Comparison of ENCODE assay signal across 8 mouse cellular contexts in the genomic region with DNA sequence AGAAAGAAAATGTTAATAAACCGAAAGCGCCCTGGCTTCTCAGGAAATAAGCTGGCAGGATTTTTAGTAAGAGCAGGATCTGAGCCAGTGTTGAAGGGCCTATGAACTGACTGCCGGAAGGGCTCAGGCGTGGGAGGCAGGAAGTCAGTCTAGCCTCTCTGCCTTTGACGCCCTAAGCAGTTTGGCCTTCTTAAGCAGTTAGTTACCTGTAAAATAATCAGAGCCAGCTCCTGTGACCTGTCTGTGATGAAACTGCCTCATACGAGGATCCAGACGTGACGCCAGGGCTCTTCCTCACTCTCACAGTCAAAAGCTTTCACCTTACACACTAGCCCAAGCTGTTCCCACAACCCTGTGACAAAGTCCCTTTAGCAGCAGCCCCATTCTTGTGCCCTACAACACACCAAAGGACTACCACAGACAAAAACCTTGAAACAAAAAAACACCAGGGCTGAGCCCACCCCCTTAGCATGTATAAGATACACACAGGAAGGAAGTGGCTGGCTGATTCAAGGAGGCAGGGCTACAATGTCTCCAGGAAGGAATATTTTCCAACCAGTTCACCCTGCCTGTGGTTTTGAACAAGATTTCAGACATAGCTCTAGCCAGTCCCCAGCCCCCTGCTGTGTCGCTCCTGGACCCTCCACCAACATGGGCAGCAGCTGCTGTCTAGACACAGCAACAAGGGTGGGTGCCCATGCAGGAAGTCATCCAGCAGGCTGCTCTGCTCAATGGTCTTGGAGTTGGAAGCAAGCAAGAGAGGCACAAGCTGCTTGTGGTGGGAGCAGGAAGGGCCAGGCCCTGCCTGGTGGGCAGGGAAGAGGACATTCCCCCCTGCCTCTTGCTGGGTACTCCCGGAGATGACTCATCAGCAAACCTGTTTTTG.
DNase-seq lines count a peak whose midpoint lies in the region; ATAC-seq lines count a peak whose summit lies in the region.

No protein-coding gene starts in this region.

- H3K27me3 ChIP-seq in neural tube, embryonic 13.5 days, result no peaks in the 10 kb centered on the region
- H3K27me3 ChIP-seq in forebrain, embryonic 12.5 days, result no peaks in the 10 kb centered on the region

- H3K4me2 ChIP-seq in neural tube, embryonic 13.5 days, result no peak overlapping the region
- no peak overlapping the region for H3K4me2 ChIP-seq in forebrain, embryonic 12.5 days

- no peak for ATAC-seq in neural tube, embryonic 13.5 days (ENCODE audit: low read depth)
- peak; percentile 66 for ATAC-seq in megakaryocyte progenitor cell, adult 5-6 weeks (replicated peaks; ENCODE audit: poor library complexity)
- no peak for ATAC-seq in monocyte, adult 5-6 weeks (replicated peaks; ENCODE audit: insufficient number of reproducible peaks, low FRiP score, low TSS enrichment, poor library complexity, severe bottlenecking)
- no peak for ATAC-seq in forebrain, embryonic 12.5 days (ENCODE audit: low FRiP score)

- no peak for DNase-seq in neural tube, embryonic 10.5 days (ENCODE audit: extremely low spot score, low spot score)
- DNase-seq in heart, adult 9 months (ENCODE audit: low spot score in 2 of 2), result peak; percentile 29
- peak; percentile 43 for DNase-seq in kidney, adult 9 months
- DNase-seq in embryo, embryonic 10.5 days (ENCODE audit: low spot score), result no peak

- H3K9ac ChIP-seq in neural tube, embryonic 13.5 days, result no peak overlapping the region
- no peak overlapping the region for H3K9ac ChIP-seq in forebrain, embryonic 12.5 days

- H3K27ac ChIP-seq in neural tube, embryonic 13.5 days (replicated peaks), result 0 out of 2 replicates have a peak overlapping the region, but pooled peaks have one; percentile 6
- no peak overlapping the region for H3K27ac ChIP-seq in forebrain, embryonic 12.5 days

- no peaks in the 10 kb centered on the region for H3K36me3 ChIP-seq in neural tube, embryonic 13.5 days
- H3K36me3 ChIP-seq in forebrain, embryonic 12.5 days (replicated peaks), result no peaks in the 10 kb centered on the region

- WGBS in neural tube, embryonic 13.5 days, result 82% methylated on average over 10 of the region's 10 CpGs
- WGBS in forebrain, embryonic 12.5 days, result 82% methylated on average over 10 of the region's 10 CpGs

- H3K4me3 ChIP-seq in neural tube, embryonic 13.5 days, result no peak overlapping the region
- H3K4me3 ChIP-seq in forebrain, embryonic 12.5 days (replicated peaks), result no peak overlapping the region

- no peaks in the 10 kb centered on the region for H3K4me1 ChIP-seq in neural tube, embryonic 13.5 days (replicated peaks)
- 0 out of 2 replicates have a peak, but pooled peaks cover 4% of the 10 kb centered on the region for H3K4me1 ChIP-seq in forebrain, embryonic 12.5 days

- H3K9me3 ChIP-seq in neural tube, embryonic 13.5 days, result no peaks in the 10 kb centered on the region
- no peaks in the 10 kb centered on the region for H3K9me3 ChIP-seq in forebrain, embryonic 12.5 days

Comparison
In these comparisons a context has a peak if more than half of its experiments do, and no peak if none do; other contexts are left out.
1. DNase-seq: peak in heart, adult 9 months (2 of 2) and kidney, adult 9 months (single experiment); none in neural tube, embryonic 10.5 days (single experiment) and embryo, embryonic 10.5 days (single experiment).